Mouse (Mus musculus): Measurements from ENCODE around the gene Mettl22. TPM values are rescaled to one million over a fixed set of nuclear protein-coding genes. Genes with fewer than 3 reads are reported as not detected.
A peak's percentile ranks its signal among the peaks of the same experiment; 100 is the strongest.

Mettl22 gene
- 28.9 and 31.6 TPM in 2 replicates for polyA plus RNA-seq (2015; fragmentation: Nextera tagmentation; extraction: Ambion mirVana)

DNA sequence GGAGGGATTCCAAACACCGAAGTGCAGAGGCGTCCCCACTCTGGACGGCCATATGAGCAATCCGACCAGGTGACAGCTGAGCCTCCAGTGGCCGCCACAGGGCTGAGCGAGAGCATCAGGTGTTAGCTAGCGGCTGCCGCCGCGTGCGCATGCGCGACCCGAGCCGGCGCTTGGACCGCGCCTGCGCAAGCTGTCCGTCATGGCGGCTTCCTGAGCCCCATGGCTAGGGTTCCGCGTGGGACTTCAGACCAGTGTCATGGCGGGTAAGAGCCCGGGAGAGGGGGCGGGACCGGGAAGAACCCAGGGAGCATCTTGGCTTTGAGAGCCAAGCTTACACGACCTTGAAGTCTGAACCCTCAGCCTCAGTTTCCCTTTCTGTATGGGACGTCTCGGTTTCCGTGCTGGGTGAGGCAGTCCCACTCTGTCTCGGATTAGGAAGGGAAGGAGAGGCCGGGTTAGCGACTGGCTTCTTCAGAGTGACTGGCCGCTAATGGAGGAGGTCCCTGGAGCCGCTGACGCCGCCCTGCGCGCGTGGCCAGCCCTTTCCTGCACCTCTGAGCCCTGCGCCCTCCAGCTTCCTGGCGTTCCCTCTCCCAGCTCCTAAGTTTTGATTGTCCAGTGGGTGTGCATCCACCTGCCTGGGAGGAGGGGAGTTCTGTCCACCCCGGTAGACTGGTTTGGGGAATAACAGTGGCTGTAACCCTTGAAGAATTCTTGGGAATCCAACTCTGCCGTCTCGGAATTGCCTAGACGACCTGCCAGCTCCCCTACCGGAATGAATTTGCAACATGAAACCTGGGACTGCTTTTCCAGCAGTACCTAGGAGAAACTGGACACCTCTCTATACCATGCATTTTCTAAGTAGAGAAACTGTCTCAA lies at the start of gene Mettl22:
TSS of gene Mettl22 (plus strand) at position 186 of the 879 bp plus-strand sequence.
- under 1% methylated on average over 48 of the region's 48 CpGs for WGBS
- peak within 1 kb of the TSS; percentile 86 for H3K4me2 ChIP-seq

DNA sequence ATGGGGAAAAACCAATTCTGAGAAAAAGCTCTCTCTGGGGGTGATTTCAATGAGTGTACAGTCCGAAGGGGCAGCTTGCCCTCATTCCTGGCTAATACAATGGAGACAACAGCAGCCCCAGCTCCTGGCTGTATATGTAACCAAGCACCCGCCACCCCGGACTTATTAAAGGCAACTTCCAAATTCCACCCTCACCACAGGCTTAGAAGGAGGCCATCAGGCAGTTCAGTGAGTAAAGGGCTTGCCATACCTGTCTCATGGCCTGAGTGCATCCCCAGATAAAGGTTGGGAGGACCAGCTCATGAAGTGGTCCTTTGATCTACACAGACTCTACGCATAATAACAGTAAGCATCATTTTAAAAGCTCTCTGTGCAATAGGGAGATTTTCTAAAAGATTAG lies 49.7 kb upstream of the Mettl22 start:
- Histone ChIP-seq H3K9me3 (replicated peaks) (no peaks in the 10 kb centered on the region), H3K4me1 (peaks cover 6% of the 10 kb centered on the region), H3K4me2 (no peak overlapping the region), H3K9ac (no peak overlapping the region), H3K36me3 (ENCODE audit: poor library complexity, severe bottlenecking) (no peaks in the 10 kb centered on the region), H3K4me3 (no peak overlapping the region), H3K27ac (no peak overlapping the region), H3K27me3 (peaks cover 46% of the 10 kb centered on the region)
- WGBS: 85% methylated on average over 4 of the region's 4 CpGs
- ATAC-seq: no peak

More for the DNA sequence above, at the start of gene Mettl22:
- Histone ChIP-seq H3K9ac (peak within 1 kb of the TSS; percentile 82), H3K27ac (no peak within 1 kb of the TSS; the same call in 1 of the 2 replicates), H3K4me3 (peak within 1 kb of the TSS; percentile 72), H3K36me3 (ENCODE audit: poor library complexity, severe bottlenecking) (no peaks in the 10 kb centered on the region), H3K9me3 (replicated peaks) (no peaks in the 10 kb centered on the region), H3K4me1 (peaks cover 11% of the 10 kb centered on the region), H3K27me3 (no peaks in the 10 kb centered on the region)
- peak; percentile 97 for ATAC-seq

DNA sequence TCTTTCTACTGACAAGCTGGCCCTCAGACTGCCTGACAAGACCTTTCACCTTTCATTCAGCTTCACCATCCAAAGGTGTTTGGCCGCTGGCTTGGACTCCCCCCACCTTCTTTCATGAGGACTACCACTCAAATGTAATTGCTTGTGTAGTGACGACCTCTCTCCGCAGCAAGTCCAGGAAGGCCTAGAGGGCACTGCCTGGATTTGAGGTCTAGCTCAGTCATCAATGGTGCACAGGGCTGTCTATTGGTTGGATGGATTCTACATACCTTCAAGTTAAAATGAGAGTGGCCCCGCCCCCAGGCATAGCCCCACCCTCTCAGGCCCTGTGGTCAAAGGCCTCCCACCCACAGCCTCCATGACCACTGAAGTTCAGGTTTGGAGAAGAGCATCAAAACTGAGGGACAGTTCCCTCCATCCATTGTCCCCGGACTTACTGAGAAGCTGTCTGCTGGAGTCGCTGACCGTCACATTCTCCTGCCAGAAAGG lies 46.9 kb upstream of the Mettl22 start:
- H3K9me3 ChIP-seq (replicated peaks): no peaks in the 10 kb centered on the region
- peaks cover 6% of the 10 kb centered on the region for H3K4me1 ChIP-seq
- H3K36me3 ChIP-seq (ENCODE audit: poor library complexity, severe bottlenecking): no peaks in the 10 kb centered on the region
- H3K27me3 ChIP-seq: peaks cover 64% of the 10 kb centered on the region
- WGBS: 41% methylated on average over 7 of the region's 7 CpGs
- ATAC-seq: no peak
- no peak overlapping the region for H3K9ac ChIP-seq
- no peak overlapping the region for H3K27ac ChIP-seq
- no peak overlapping the region for H3K4me3 ChIP-seq
- no peak overlapping the region for H3K4me2 ChIP-seq

DNA sequence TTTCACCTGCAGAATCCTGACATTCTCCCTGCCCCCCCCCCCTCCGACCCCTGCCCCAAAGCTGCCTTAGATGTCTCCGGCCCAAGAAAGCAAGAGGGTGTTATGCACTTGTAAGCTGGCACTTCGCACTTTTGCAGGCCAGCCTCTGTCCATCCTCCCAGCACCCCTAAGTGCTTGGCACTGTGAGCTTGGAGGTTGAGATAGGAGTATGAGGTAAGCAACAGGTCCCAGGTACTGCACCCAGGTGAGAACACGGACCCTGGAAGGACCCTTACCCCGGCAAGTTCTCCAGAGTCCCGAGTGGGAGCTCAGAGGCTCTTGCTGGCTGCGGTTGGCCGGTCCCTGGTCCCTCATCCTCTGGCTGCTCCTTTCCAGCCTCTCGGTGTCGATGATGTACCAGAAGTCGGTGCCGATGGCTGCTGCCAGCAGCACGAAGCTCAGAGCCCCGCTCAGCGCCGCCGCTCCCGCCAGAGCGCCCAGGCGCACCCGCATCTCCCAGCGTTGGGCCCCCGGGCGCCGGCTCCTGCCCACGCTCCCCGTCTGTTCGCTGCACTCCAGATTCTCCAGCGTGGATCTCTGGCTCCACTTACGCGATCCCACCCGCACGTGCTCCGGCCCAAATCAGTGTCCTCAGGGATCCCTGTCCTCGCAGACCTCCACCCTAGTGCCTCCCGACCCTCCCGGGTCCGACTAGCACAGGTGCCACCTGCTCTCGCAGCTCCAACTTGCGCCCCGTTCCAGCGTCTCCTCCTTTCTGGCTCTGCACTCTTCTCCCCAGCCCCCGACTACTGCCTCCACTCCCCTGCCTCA lies 46.2 kb upstream of the Mettl22 start:
- 4% methylated on average over 43 of the region's 43 CpGs for WGBS
- peaks cover 6% of the 10 kb centered on the region for H3K4me1 ChIP-seq
- H3K4me3 ChIP-seq: peak overlapping the region; percentile 35
- no peaks in the 10 kb centered on the region for H3K9me3 ChIP-seq (replicated peaks)
- no peaks in the 10 kb centered on the region for H3K36me3 ChIP-seq (ENCODE audit: poor library complexity, severe bottlenecking)
- no peak overlapping the region for H3K27ac ChIP-seq
- no peak for ATAC-seq
- peak overlapping the region; percentile 43 for H3K9ac ChIP-seq
- H3K27me3 ChIP-seq: peaks cover 64% of the 10 kb centered on the region
- peak overlapping the region; percentile 61 for H3K4me2 ChIP-seq

DNA sequence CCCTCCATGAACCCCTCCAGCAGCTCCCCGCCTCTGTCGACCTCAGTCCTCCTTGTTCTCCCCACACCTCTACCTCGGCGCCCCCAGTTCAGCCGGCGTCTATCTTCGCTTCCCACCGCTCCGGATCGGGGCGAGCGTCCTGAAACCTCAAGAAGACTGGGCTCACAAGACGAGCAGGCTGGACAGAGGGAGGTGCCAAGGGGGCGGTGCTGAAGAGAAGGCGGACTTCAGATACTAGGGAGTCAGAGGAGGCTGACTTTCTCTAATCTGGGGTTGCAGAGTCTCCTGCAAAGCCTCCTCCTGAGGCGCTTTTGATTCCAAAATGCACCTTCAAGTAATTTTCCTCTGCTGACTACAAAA lies 45.6 kb upstream of the Mettl22 start, which contains the start of gene Tmem114:
TSS of gene Tmem114 (minus strand) at position 166 of the 360 bp plus-strand sequence.
- Histone ChIP-seq H3K27me3 (peaks cover 67% of the 10 kb centered on the region), H3K4me3 (peak within 1 kb of the TSS; percentile 35), H3K36me3 (ENCODE audit: poor library complexity, severe bottlenecking) (no peaks in the 10 kb centered on the region), H3K9ac (peak within 1 kb of the TSS; percentile 43), H3K4me1 (peaks cover 6% of the 10 kb centered on the region), H3K27ac (no peak within 1 kb of the TSS), H3K4me2 (peak within 1 kb of the TSS; percentile 61), H3K9me3 (replicated peaks) (no peaks in the 10 kb centered on the region)
- 2% methylated on average over 16 of the region's 16 CpGs for WGBS
- ATAC-seq: no peak

DNA sequence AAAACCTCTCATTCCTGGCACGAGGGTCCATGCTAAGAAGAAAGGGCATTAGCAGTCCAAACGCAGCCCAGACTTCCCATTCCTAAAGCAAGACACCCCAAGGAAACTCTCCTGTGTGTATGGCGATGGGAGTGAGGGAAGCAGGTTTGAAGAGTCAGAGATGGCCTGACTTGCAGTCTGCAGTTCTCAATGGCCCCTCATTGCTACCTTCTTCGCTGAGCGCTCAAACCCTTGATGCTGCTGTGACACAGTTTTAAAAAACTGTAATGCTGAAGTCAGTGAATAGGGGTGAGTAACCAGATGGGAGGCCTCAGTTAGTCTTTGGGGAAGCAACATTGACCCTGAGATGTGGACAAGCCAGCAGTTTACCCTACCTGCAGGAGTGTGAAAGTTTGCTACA lies 44.9 kb upstream of the Mettl22 start:
- H3K27me3 ChIP-seq: peaks cover 67% of the 10 kb centered on the region
- no peaks in the 10 kb centered on the region for H3K9me3 ChIP-seq (replicated peaks)
- peaks cover 6% of the 10 kb centered on the region for H3K4me1 ChIP-seq
- WGBS: 83% methylated on average over 5 of the region's 5 CpGs
- H3K36me3 ChIP-seq (ENCODE audit: poor library complexity, severe bottlenecking): no peaks in the 10 kb centered on the region
- no peak overlapping the region for H3K27ac ChIP-seq
- H3K4me3 ChIP-seq: no peak overlapping the region
- no peak overlapping the region for H3K4me2 ChIP-seq
- no peak overlapping the region for H3K9ac ChIP-seq
- no peak for ATAC-seq

DNA sequence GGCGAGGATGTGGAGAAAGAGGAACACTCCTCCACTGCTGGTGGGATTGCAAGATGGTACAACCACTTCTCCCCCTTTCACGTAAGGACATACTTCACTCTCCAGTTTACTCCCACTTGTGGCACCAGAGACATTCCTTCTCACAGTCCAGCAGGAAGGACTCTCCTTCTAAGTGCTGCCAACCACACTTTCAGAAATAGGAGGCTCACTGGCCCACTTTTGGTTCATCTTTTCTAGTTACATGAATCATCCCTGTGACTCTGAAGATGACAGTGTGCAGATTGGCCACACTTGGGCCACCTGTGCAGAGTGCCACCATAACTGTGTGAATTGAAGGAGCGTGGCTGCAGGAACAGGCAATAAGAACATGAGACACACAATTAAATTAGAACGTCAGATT lies 41.1 kb upstream of the Mettl22 start:
- Histone ChIP-seq H3K36me3 (ENCODE audit: poor library complexity, severe bottlenecking) (no peaks in the 10 kb centered on the region), H3K27me3 (peaks cover 34% of the 10 kb centered on the region), H3K27ac (no peak overlapping the region), H3K4me3 (no peak overlapping the region), H3K4me1 (peaks cover 4% of the 10 kb centered on the region), H3K4me2 (no peak overlapping the region), H3K9me3 (replicated peaks) (no peaks in the 10 kb centered on the region), H3K9ac (no peak overlapping the region)
- no peak for ATAC-seq
- WGBS: 83% methylated on average over 4 of the region's 4 CpGs

DNA sequence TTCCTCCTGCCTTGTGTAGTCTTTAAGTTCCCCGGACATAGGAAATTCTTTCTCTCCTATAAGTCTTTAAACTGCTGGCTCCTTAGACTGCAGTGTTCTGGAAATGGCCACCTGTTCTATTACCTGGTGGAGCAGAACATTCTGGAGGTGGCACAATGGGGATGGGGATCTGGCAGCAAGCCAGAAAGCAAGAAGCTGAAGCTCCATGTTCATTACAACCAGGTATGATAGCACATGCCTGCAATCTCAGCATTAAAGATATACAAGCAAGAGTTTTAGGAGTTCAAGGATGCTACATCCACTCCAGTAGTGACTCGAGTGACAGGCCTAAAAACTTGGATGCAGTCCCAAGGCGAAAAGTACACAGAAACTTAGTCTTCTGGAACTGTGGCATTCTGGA lies 38.0 kb upstream of the Mettl22 start:
- H3K9ac ChIP-seq: no peak overlapping the region
- ATAC-seq: no peak

DNA sequence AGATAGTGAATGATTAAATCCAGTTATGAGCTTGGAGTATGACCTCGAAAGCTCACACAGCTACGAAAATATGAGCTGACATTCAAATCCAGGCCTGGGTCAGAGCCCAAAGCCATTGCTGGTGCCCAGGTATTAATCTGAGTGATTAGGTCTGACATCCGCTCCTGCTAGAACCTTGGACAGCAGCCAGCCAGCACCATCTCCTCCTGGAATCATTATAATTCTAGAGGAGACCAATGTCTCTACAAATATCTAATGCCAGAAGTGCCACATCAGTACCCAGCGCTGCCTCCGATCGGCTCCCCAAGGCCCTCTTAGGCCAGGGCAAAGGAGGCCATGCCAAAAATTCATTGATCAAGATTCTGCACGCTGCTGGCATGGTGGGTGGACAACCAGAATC lies 25.7 kb upstream of the Mettl22 start:
- Histone ChIP-seq H3K9me3 (replicated peaks) (no peaks in the 10 kb centered on the region), H3K9ac (no peak overlapping the region), H3K27ac (no peak overlapping the region), H3K27me3 (no peaks in the 10 kb centered on the region), H3K36me3 (ENCODE audit: poor library complexity, severe bottlenecking) (no peaks in the 10 kb centered on the region), H3K4me3 (no peak overlapping the region), H3K4me1 (no peaks in the 10 kb centered on the region), H3K4me2 (no peak overlapping the region)
- 85% methylated on average over 7 of the region's 7 CpGs for WGBS
- no peak for ATAC-seq

More for the DNA sequence above, 38.0 kb upstream of the Mettl22 start:
- H3K27ac ChIP-seq: no peak overlapping the region
- H3K9me3 ChIP-seq (replicated peaks): no peaks in the 10 kb centered on the region
- WGBS: 91% methylated on average over 3 of the region's 3 CpGs
- no peak overlapping the region for H3K4me2 ChIP-seq
- H3K4me1 ChIP-seq: no peaks in the 10 kb centered on the region
- peaks cover 4% of the 10 kb centered on the region; the same call in 1 of the 2 replicates for H3K27me3 ChIP-seq
- H3K4me3 ChIP-seq: no peak overlapping the region
- H3K36me3 ChIP-seq (ENCODE audit: poor library complexity, severe bottlenecking): no peaks in the 10 kb centered on the region

DNA sequence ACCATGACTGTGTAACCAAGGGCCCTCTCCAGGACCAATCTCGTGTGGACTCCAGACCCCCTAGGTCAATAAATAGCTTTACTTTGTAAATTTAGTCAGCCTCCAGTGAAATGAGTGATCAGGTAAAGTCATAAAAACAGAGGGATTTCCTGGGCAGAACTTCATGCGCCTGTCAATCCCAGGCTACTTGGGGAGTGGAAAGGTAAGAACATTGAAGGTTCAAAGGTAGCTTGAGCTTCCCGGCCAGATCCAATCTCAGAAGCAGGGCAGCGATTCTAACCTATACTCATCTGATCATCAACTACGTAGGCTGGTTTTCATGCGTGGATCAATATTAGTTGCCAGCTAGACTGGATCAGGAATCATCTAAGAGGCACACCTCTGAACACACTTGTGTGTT lies 24.3 kb upstream of the Mettl22 start:
- WGBS: 95% methylated on average over 6 of the region's 6 CpGs
- Histone ChIP-seq H3K36me3 (ENCODE audit: poor library complexity, severe bottlenecking) (no peaks in the 10 kb centered on the region), H3K4me2 (no peak overlapping the region), H3K4me1 (no peaks in the 10 kb centered on the region), H3K9me3 (replicated peaks) (no peaks in the 10 kb centered on the region), H3K27ac (no peak overlapping the region), H3K27me3 (no peaks in the 10 kb centered on the region), H3K4me3 (no peak overlapping the region), H3K9ac (no peak overlapping the region)
- ATAC-seq: no peak

DNA sequence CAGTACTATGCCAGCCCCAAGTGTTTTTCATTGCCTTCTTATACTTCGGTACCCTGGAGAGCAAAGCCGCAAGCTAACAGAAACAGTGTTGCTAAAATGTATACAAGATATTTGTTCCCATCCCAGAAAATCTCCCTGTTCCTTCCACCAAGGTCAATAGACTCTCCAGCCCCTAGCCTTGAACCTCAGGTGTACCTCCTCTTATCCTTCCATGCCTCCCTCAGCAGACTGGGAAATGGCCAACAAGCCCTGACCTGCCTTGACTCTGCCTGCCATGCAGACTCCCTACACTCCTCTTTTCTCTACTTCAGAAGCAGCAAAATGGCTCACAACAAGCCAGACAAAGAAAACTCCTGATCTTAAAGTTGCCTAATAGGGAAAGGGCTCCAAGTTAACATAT lies 17.3 kb upstream of the Mettl22 start:
- WGBS: 100% methylated on average over 2 of the region's 2 CpGs
- Histone ChIP-seq H3K27ac (no peak overlapping the region), H3K4me1 (no peaks in the 10 kb centered on the region), H3K27me3 (peaks cover 3% of the 10 kb centered on the region), H3K4me3 (no peak overlapping the region), H3K9ac (no peak overlapping the region), H3K36me3 (ENCODE audit: poor library complexity, severe bottlenecking) (no peaks in the 10 kb centered on the region), H3K4me2 (no peak overlapping the region), H3K9me3 (replicated peaks) (no peaks in the 10 kb centered on the region)
- ATAC-seq: no peak

DNA sequence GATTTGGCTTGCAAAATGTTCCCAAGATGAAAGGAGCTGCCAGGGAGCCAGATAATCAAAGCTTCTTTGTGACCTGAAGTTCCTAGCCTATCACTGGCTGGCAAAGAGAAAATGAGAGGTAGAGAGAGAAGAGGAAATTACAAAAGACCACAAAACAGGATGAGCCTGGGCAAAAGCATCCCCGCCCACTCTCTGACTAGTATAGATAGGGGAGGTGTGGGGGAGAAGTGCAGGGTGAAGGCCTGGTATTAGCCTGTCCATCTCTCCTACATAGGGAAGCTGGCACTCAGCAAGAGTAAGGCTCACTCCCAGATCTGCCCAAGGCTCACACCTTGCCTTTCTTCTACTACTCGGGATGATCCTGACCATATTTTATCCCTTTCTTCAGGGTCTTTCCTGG lies 15.4 kb upstream of the Mettl22 start:
- H3K9me3 ChIP-seq (replicated peaks): no peaks in the 10 kb centered on the region
- WGBS: 58% methylated on average over 2 of the region's 2 CpGs
- peaks cover 3% of the 10 kb centered on the region for H3K27me3 ChIP-seq
- H3K4me2 ChIP-seq: no peak overlapping the region
- H3K36me3 ChIP-seq (ENCODE audit: poor library complexity, severe bottlenecking): no peaks in the 10 kb centered on the region
- no peak overlapping the region for H3K27ac ChIP-seq
- no peak overlapping the region for H3K9ac ChIP-seq
- H3K4me1 ChIP-seq: no peaks in the 10 kb centered on the region
- ATAC-seq: no peak
- H3K4me3 ChIP-seq: no peak overlapping the region
